Mouse (Mus musculus) MEL (cell line): ENCODE results near the gene Klk13. TPM values are rescaled to one million over a fixed set of nuclear protein-coding genes. Genes with fewer than 3 reads are reported as not detected.
"Not testable (repeated sequence)": the region's sequence is repeated elsewhere in the genome, so short reads cannot be mapped to it uniquely, and the experiment has no call there.

ENCODE experiments used
- DNase-seq: peaks from one replicate; pipeline ENCODE4 v3.0.0; 2011; ENCODE audit warnings: low read depth, low spot score
- H3K27ac ChIP-seq: 2 replicates; pipeline ENCODE4 v1.5.1; 2012; ENCODE audit warnings: low read depth, mild to moderate bottlenecking, control low read depth, low read length, moderate library complexity; ENCODE audit not compliant: control insufficient read depth
- H3K27me3 ChIP-seq, 2 experiments: fragments of 150-350 bp in 1 of 2; sonication (generic) in 1 of 2; 2 replicates each; pipeline ENCODE4 v1.6.1; 2012; ENCODE audit warnings: low read length in 2 of 2, mild to moderate bottlenecking in 2 of 2, improper control_type of control experiment in 1 of 2, moderate library complexity in 1 of 2; ENCODE audit not compliant: insufficient read depth in 2 of 2, control insufficient read depth in 1 of 2
- H3K36me3 ChIP-seq, 2 experiments: 2 replicates each; pipeline ENCODE4 v1.6.1; 2012 to 2014; ENCODE audit warnings: low read length in 2 of 2, improper control_type of control experiment in 1 of 2, inconsistent platforms in 1 of 2, mild to moderate bottlenecking in 1 of 2; ENCODE audit not compliant: insufficient read depth in 2 of 2, control insufficient read depth in 1 of 2
- H3K4me1 ChIP-seq, 2 experiments: fragments of 150-350 bp in 1 of 2; sonication (generic) in 1 of 2; 2 replicates each; pipeline ENCODE4 v1.6.1; 2012; ENCODE audit warnings: low read length in 2 of 2, improper control_type of control experiment in 1 of 2, mild to moderate bottlenecking in 1 of 2; ENCODE audit not compliant: insufficient read depth in 2 of 2, control insufficient read depth in 1 of 2
- H3K4me3 ChIP-seq, 2 experiments: fragments of 150-350 bp in 1 of 2; sonication (generic) in 1 of 2; 2 replicates each; pipeline ENCODE4 v1.5.1; 2012; ENCODE audit warnings: low read depth in 2 of 2, low read length in 2 of 2, mild to moderate bottlenecking in 2 of 2, moderate library complexity in 2 of 2, control low read depth in 1 of 2, improper control_type of control experiment in 1 of 2; ENCODE audit not compliant: control insufficient read depth in 1 of 2, insufficient read depth in 1 of 2
- H3K79me2 ChIP-seq: 2 replicates; pipeline ENCODE4 v1.6.1; 2012; ENCODE audit warnings: mild to moderate bottlenecking, low read length, moderate library complexity; ENCODE audit not compliant: control insufficient read depth, poor library complexity, insufficient read depth
- H3K9ac ChIP-seq: 2 replicates; pipeline ENCODE4 v1.6.1; 2012; ENCODE audit warnings: low read depth, mild to moderate bottlenecking, control low read depth, low read length, moderate library complexity; ENCODE audit not compliant: control insufficient read depth, poor library complexity, severe bottlenecking
- H3K9me3 ChIP-seq: fragments of 150-350 bp; sonication (generic); replicated peaks from 2 replicates; pipeline ENCODE4 v1.6.1; 2012; ENCODE audit warnings: mild to moderate bottlenecking, low read length, improper control_type of control experiment, moderate library complexity; ENCODE audit not compliant: insufficient read depth
- BHLHE40 ChIP-seq: IDR thresholded peaks from 2 replicates; pipeline ENCODE4 v1.6.1; 2012; ENCODE audit warnings: low read depth, mild to moderate bottlenecking, inconsistent platforms, low read length, improper control_type of control experiment, borderline replicate concordance
- CHD2 ChIP-seq: IDR thresholded peaks from 2 replicates; pipeline ENCODE4 v1.6.1; 2011; ENCODE audit warnings: low read length, improper control_type of control experiment
- EP300 ChIP-seq, 2 experiments: IDR thresholded peaks; 2 replicates each; pipeline ENCODE4 v1.6.1; 2011; ENCODE audit warnings: improper control_type of control experiment in 2 of 2, low read length in 2 of 2, low read depth in 1 of 2, mild to moderate bottlenecking in 1 of 2
- HCFC1 ChIP-seq: IDR thresholded peaks from 2 replicates; pipeline ENCODE4 v1.6.1; 2012; ENCODE audit warnings: low read depth, mild to moderate bottlenecking, inconsistent platforms, low read length, improper control_type of control experiment, moderate library complexity
- MAX ChIP-seq: IDR thresholded peaks from 2 replicates; pipeline ENCODE4 v1.6.1; 2011; ENCODE audit warnings: low read length, improper control_type of control experiment
- MYB ChIP-seq: IDR thresholded peaks from 2 replicates; pipeline ENCODE4 v1.6.1; 2011; ENCODE audit warnings: mild to moderate bottlenecking, low read depth, low read length, improper control_type of control experiment
- MYC ChIP-seq: IDR thresholded peaks from 2 replicates; pipeline ENCODE4 v1.6.1; 2011; ENCODE audit warnings: low read depth, mild to moderate bottlenecking, low read length, improper control_type of control experiment, moderate library complexity
- NELFE ChIP-seq: IDR thresholded peaks from 2 replicates; pipeline ENCODE4 v1.6.1; 2011; ENCODE audit warnings: low read depth, low read length, improper control_type of control experiment
- NRF1 ChIP-seq: IDR thresholded peaks from 2 replicates; pipeline ENCODE4 v1.6.1; 2014; ENCODE audit warnings: low read depth, mild to moderate bottlenecking, inconsistent platforms, low read length, improper control_type of control experiment, moderate library complexity; ENCODE audit not compliant: poor library complexity, insufficient read depth, severe bottlenecking
- POLR2A ChIP-seq, 2 experiments: IDR thresholded peaks; 2 replicates each; pipeline ENCODE4 v1.6.1; 2011 to 2012; ENCODE audit warnings: low read length in 2 of 2, mild to moderate bottlenecking in 2 of 2, control low read depth in 1 of 2, improper control_type of control experiment in 1 of 2, low read depth in 1 of 2, moderate library complexity in 1 of 2; ENCODE audit not compliant: control insufficient read depth in 1 of 2, insufficient read depth in 1 of 2, poor library complexity in 1 of 2
- POLR2AphosphoS2 ChIP-seq: IDR thresholded peaks from 2 replicates; pipeline ENCODE4 v1.6.1; 2011; ENCODE audit warnings: low read length, improper control_type of control experiment
- RAD21 ChIP-seq: IDR thresholded peaks from 2 replicates; pipeline ENCODE4 v1.6.1; 2011; ENCODE audit warnings: mild to moderate bottlenecking, low read depth, low read length, improper control_type of control experiment
- RCOR1 ChIP-seq: IDR thresholded peaks from 2 replicates; pipeline ENCODE4 v1.6.1; 2012; ENCODE audit warnings: low read depth, mild to moderate bottlenecking, inconsistent platforms, low read length, improper control_type of control experiment
- SIN3A ChIP-seq: IDR thresholded peaks from 2 replicates; pipeline ENCODE4 v1.6.1; 2012; ENCODE audit warnings: low read length, improper control_type of control experiment, inconsistent platforms
- TAL1 ChIP-seq: IDR thresholded peaks from 2 replicates; pipeline ENCODE4 v1.6.1; 2012; ENCODE audit warnings: mild to moderate bottlenecking, inconsistent platforms, low read length, moderate library complexity, mixed read lengths
- TBP ChIP-seq: IDR thresholded peaks from 2 replicates; pipeline ENCODE4 v1.8.0; 2011; ENCODE audit warnings: low read depth, low read length, improper control_type of control experiment
- TCF12 ChIP-seq: IDR thresholded peaks from 2 replicates; pipeline ENCODE4 v1.6.1; 2014; ENCODE audit warnings: low read depth, mild to moderate bottlenecking, inconsistent platforms, low read length, improper control_type of control experiment, moderate library complexity
- UBTF ChIP-seq: IDR thresholded peaks from 2 replicates; pipeline ENCODE4 v1.6.1; 2012; ENCODE audit warnings: low read depth, mild to moderate bottlenecking, inconsistent platforms, low read length, improper control_type of control experiment, moderate library complexity, borderline replicate concordance; ENCODE audit not compliant: insufficient read depth
- USF1 ChIP-seq: IDR thresholded peaks from 2 replicates; pipeline ENCODE4 v1.6.1; 2014; ENCODE audit warnings: low read depth, mild to moderate bottlenecking, inconsistent platforms, low read length, improper control_type of control experiment, moderate library complexity
- USF2 ChIP-seq, 2 experiments: IDR thresholded peaks; 2 replicates each; pipeline ENCODE4 v1.6.1; 2011 to 2012; ENCODE audit warnings: improper control_type of control experiment in 2 of 2, low read length in 2 of 2, borderline replicate concordance in 1 of 2, inconsistent platforms in 1 of 2, low read depth in 1 of 2, mild to moderate bottlenecking in 1 of 2; ENCODE audit not compliant: insufficient read depth in 1 of 2
- ZKSCAN1 ChIP-seq: IDR thresholded peaks from 2 replicates; pipeline ENCODE4 v1.6.1; 2012; ENCODE audit warnings: low read depth, mild to moderate bottlenecking, inconsistent platforms, low read length, improper control_type of control experiment, moderate library complexity
- polyA plus RNA-seq, 2 experiments: library from polyadenylated mRNA; stranded (reverse) in 1 of 2; unstranded in 1 of 2; fragments of >175 nt in 1 of 2; fragments of >200 nt in 1 of 2; gene quantifications; 2 replicates each; pipeline versions ENCODE4 v1.2.1 to v1.2.4; 2012; ENCODE audit warnings: low replicate concordance in 2 of 2, low read depth in 1 of 2; ENCODE audit not compliant: insufficient read length in 2 of 2, insufficient read depth in 1 of 2, missing spikeins in 1 of 2
- total RNA-seq: library from RNA; depleted of rRNA; stranded (reverse); fragments of 300-350 nt; gene quantifications from 2 replicates; pipeline ENCODE4 v1.2.3, GENCODE M21; 2012; rRNA removed

Klk13 gene
- total RNA-seq (not detected in 2 replicates), polyA plus RNA-seq (not detected)

DNA sequence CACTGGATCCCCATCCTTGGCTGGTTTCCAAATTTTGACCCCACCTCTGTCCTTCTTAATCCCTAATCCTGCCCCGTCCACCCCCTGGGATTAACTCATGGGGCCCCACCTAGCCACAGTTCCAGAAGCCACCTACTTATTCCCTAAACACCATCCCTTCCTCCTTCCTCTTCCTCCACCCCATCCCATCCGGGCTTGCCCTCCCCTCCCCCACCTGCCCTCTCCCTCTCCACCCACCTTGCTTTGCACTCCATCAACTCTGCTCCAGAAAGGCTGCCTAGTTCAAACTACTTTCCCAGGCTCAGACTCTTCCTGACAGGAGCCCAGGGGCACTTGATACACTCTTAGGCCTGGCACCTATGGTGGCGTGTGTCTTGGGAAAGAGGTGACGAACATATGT, at the start of gene Klk13:
TSS of gene Klk13 (plus strand) at position 301 of the 400 bp plus-strand sequence.
- Histone ChIP-seq H3K27ac (no peak within 1 kb of the TSS), H3K4me1 (no peaks in the 10 kb centered on the region), H3K9ac (no peak within 1 kb of the TSS), H3K36me3 (no peaks in the 10 kb centered on the region), H3K9me3 (no peaks in the 10 kb centered on the region), H3K27me3 (no peaks in the 10 kb centered on the region), H3K4me3 (no peak within 1 kb of the TSS), H3K79me2 (no peaks in the 10 kb centered on the region)
- no peak for DNase-seq
- TF ChIP-seq MYB, result no peak
- TF ChIP-seq CHD2, result no peak
- no peak for TF ChIP-seq POLR2AphosphoS2
- no peak for TF ChIP-seq TAL1
- no peak for TF ChIP-seq USF2 (IDR thresholded peaks at IDR 0.05; ENCODE audit: borderline replicate concordance in 1 of 2, insufficient read depth in 1 of 2, low read depth in 1 of 2, low read length in 2 of 2)
- TF ChIP-seq BHLHE40, result no peak
- TF ChIP-seq TBP, result no peak
- no peak for TF ChIP-seq RCOR1
- no peak for TF ChIP-seq USF1
- TF ChIP-seq MYC, result no peak
- no peak for TF ChIP-seq TCF12
- no peak for TF ChIP-seq UBTF
- no peak for TF ChIP-seq EP300 (IDR thresholded peaks at IDR 0.05; ENCODE audit: low read depth in 1 of 2, low read length in 2 of 2)
- TF ChIP-seq ZKSCAN1, result no peak
- no peak for TF ChIP-seq NRF1
- TF ChIP-seq HCFC1, result no peak
- no peak for TF ChIP-seq SIN3A
- no peak for TF ChIP-seq POLR2A (IDR thresholded peaks at IDR 0.05; ENCODE audit: control insufficient read depth in 1 of 2, insufficient read depth in 1 of 2, low read depth in 1 of 2, low read length in 2 of 2, poor library complexity in 1 of 2)
- no peak for TF ChIP-seq NELFE
- TF ChIP-seq RAD21, result no peak

DNA sequence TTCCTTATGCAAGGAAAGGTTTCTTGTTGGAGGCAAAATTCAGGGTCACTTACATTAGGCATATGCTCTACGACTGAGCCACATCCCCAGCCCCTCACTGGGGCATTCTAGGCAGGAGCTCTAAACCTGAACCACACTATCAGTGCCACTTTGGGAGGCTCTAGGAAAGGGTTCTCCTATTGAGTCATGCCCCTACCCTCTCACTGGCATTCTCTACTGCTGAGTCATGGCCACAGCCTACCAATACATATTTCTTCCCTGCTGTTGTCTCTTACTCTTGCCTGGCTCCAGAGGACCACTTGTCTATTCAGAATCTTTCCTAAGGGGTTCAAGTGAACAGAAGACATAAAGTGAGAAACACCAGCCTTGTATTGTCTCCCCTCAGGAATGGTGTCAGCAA, 49.6 kb upstream of the Klk13 start:
- Histone ChIP-seq H3K27me3 (no peaks in the 10 kb centered on the region), H3K4me3 (no peak overlapping the region), H3K9me3 (no peaks in the 10 kb centered on the region), H3K36me3 (no peaks in the 10 kb centered on the region), H3K27ac (no peak overlapping the region), H3K4me1 (no peaks in the 10 kb centered on the region), H3K79me2 (no peaks in the 10 kb centered on the region), H3K9ac (no peak overlapping the region)
- DNase-seq, result no peak
- no peak for TF ChIP-seq TBP
- TF ChIP-seq USF1, result no peak
- no peak for TF ChIP-seq ZKSCAN1
- no peak for TF ChIP-seq POLR2AphosphoS2
- no peak for TF ChIP-seq MAX
- TF ChIP-seq RAD21, result no peak
- no peak for TF ChIP-seq POLR2A (IDR thresholded peaks at IDR 0.05; ENCODE audit: control insufficient read depth in 1 of 2, insufficient read depth in 1 of 2, low read depth in 1 of 2, low read length in 2 of 2, poor library complexity in 1 of 2)

DNA sequence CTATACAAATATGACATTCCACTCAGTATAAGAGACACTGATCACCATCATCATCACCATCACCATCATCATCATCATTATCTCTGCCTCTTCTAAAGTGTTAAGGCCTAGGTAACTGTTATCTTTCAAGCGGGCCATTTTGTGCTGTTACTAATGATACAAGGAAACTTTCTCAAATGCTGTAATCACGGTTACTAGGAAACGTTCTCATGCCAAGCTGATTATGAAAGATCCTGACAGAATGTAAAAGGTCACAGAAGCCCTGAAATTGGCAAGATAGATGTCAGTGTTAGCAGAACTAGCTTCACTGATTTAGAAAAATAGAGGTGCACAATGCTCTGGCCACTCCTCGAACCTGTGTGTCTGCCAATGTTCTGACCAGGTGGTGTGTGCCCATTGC, 45.1 kb upstream of the Klk13 start:
- H3K79me2 ChIP-seq, DNase-seq, H3K27ac ChIP-seq, H3K9ac ChIP-seq, H3K4me1 ChIP-seq, H3K27me3 ChIP-seq, H3K4me3 ChIP-seq, H3K36me3 ChIP-seq, H3K9me3 ChIP-seq: not testable (repeated sequence)
